Mouse (Mus musculus) spleen, adult 2 months (tissue): Measurements from ENCODE around the gene Adcy7.

ENCODE experiments used
- CTCF ChIP-seq: fragments of 200-500 bp; IDR thresholded peaks from 2 replicates; pipeline ENCODE4 v1.5.1; 2011; ENCODE audit warnings: mild to moderate bottlenecking, inconsistent platforms; ENCODE audit not compliant: insufficient read depth, insufficient read length, insufficient replicate concordance; ENCODE audit errors: extremely low read depth
- POLR2A ChIP-seq: fragments of 200-500 bp; IDR thresholded peaks from 2 replicates; pipeline ENCODE4 v1.6.1; 2011; ENCODE audit warnings: low read depth, low read length, inconsistent platforms

- TF ChIP-seq CTCF (no peak), POLR2A (no peak)
These were observed 43.9 kb upstream of the Adcy7 start for GRCm38 (mm10) chr8:88228286-88228685.
